Comparison of ENCODE assay signal across 7 mouse cellular contexts in the genomic region with DNA sequence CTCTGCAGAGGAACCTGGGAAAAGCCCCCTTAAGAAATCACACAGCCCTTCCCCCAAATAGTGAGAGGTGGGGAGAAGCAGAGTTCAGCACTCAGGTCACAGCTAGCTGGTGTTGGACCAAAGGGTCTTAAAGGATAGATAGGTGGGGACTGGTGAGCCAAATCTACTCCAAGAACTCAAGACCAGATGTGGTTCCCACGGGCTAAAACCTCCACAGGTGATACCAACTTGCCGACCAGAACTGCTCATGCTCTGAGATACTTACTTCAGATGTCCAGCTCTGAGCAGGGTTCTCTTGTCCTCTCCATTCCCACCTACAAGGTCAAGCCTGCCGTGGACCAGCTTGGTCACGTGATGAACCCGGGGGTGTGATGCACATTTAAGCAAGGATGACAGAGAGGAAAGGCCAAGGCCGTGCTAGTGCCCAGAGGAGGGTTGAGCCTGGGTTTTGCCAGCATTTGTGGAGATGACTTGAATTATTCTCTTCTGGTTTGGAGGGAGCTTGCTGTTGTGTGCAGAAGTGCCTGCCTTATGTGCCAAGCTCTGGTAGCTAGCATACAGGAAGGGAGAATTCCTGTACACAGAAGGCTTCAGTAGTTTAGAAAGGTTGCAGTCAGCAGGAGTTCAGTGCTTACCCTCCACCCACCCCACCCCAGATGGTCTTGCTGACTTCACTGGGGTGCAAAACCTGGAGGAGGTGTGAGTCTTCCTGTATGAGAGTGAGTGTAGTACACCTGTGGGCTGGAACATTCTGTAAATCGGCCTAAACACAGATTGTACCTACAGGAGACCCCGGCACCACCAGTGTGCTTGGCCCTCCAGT. TPM values are rescaled to one million over a fixed set of nuclear protein-coding genes. Genes with fewer than 3 reads are reported as not detected.
DNase-seq lines count a peak whose midpoint lies in the region; ATAC-seq lines count a peak whose summit lies in the region.

No protein-coding gene starts in this region.

- no peak for ATAC-seq in lung, embryonic 16.5 days (ENCODE audit: low read depth)
- no peak for ATAC-seq in embryonic facial prominence, embryonic 14.5 days (ENCODE audit: low read depth)
- no peak for ATAC-seq in kidney, embryonic 15.5 days (replicated peaks; ENCODE audit: low FRiP score)

- peak overlapping the region; percentile 63; the same call in 1 of the 2 replicates for H3K27ac ChIP-seq in lung, embryonic 16.5 days (ENCODE audit: low read length)
- H3K27ac ChIP-seq in embryonic facial prominence, embryonic 14.5 days (replicated peaks; ENCODE audit: low read depth, low read length) = peak overlapping the region; percentile 97
- H3K27ac ChIP-seq in kidney, embryonic 15.5 days = peak overlapping the region; percentile 79

- no peaks in the 10 kb centered on the region for H3K36me3 ChIP-seq in lung, embryonic 16.5 days (ENCODE audit: control insufficient read depth, insufficient read depth, low read length)
- peaks cover 3% of the 10 kb centered on the region; the same call in 1 of the 2 replicates for H3K36me3 ChIP-seq in embryonic facial prominence, embryonic 14.5 days (ENCODE audit: control insufficient read depth, insufficient read depth, low read length)
- H3K36me3 ChIP-seq in kidney, embryonic 15.5 days = no peaks in the 10 kb centered on the region

- no peaks in the 10 kb centered on the region for H3K9me3 ChIP-seq in lung, embryonic 16.5 days (ENCODE audit: control insufficient read depth, low read length)
- no peaks in the 10 kb centered on the region for H3K9me3 ChIP-seq in embryonic facial prominence, embryonic 14.5 days (ENCODE audit: control insufficient read depth, low read length)
- H3K9me3 ChIP-seq in kidney, embryonic 15.5 days (replicated peaks) = no peaks in the 10 kb centered on the region

- H3K9ac ChIP-seq in lung, embryonic 16.5 days (ENCODE audit: low read length) = peak overlapping the region; percentile 71
- H3K9ac ChIP-seq in embryonic facial prominence, embryonic 14.5 days (ENCODE audit: low read depth, low read length) = 0 out of 2 replicates have a peak overlapping the region, but pooled peaks have one; percentile 70
- no peak overlapping the region for H3K9ac ChIP-seq in kidney, embryonic 15.5 days

- peak overlapping the region; percentile 97; the same call in 1 of the 2 replicates for H3K4me2 ChIP-seq in lung, embryonic 16.5 days (ENCODE audit: low read depth, low read length)
- H3K4me2 ChIP-seq in embryonic facial prominence, embryonic 14.5 days (ENCODE audit: low read depth, low read length) = peak overlapping the region; percentile 87
- peak overlapping the region; percentile 92 for H3K4me2 ChIP-seq in kidney, embryonic 15.5 days

- no peak for DNase-seq in lung, postnatal 4 days
- no peak for DNase-seq in embryonic facial prominence, embryonic 14.5 days (ENCODE audit: low spot score)
- DNase-seq in naive thymus-derived CD4-positive, alpha-beta T cell, adult 2 months (ENCODE audit: low read depth) = peak; percentile 37
- DNase-seq in Muller cell, postnatal 12 days (ENCODE audit: inconsistent ontology term) = no peak
- DNase-seq in ovary, postnatal 10 days (ENCODE audit: low spot score) = no peak

- WGBS in lung, embryonic 16.5 days = 77% methylated on average over 8 of the region's 8 CpGs
- 82% methylated on average over 8 of the region's 8 CpGs for whole genome bisulfite sequencing in embryonic facial prominence, embryonic 14.5 days
- 79% methylated on average over 8 of the region's 8 CpGs for WGBS in kidney, embryonic 15.5 days

- no peak overlapping the region for H3K4me3 ChIP-seq in lung, embryonic 16.5 days (ENCODE audit: low read length)
- no peak overlapping the region for H3K4me3 ChIP-seq in embryonic facial prominence, embryonic 14.5 days (ENCODE audit: low read depth, low read length)
- H3K4me3 ChIP-seq in kidney, embryonic 15.5 days (replicated peaks) = peak overlapping the region; percentile 90

- peaks cover 42% of the 10 kb centered on the region for H3K4me1 ChIP-seq in lung, embryonic 16.5 days (replicated peaks; ENCODE audit: control insufficient read depth, insufficient read depth, low read length)
- peaks cover 24% of the 10 kb centered on the region for H3K4me1 ChIP-seq in embryonic facial prominence, embryonic 14.5 days (ENCODE audit: control insufficient read depth, insufficient read depth, low read length)
- peaks cover 68% of the 10 kb centered on the region for H3K4me1 ChIP-seq in kidney, embryonic 15.5 days

- H3K27me3 ChIP-seq in lung, embryonic 16.5 days (ENCODE audit: control insufficient read depth, insufficient read depth, low read depth, low read length) = no peaks in the 10 kb centered on the region
- no peaks in the 10 kb centered on the region for H3K27me3 ChIP-seq in embryonic facial prominence, embryonic 14.5 days (replicated peaks; ENCODE audit: control insufficient read depth, insufficient read depth, low read length)
- H3K27me3 ChIP-seq in kidney, embryonic 15.5 days = no peaks in the 10 kb centered on the region

RNA-seq across cellular contexts. Expression of gene Mnt, which starts 3.0 kb away (rescaled TPM):
- 3.0 and 3.1 TPM in 2 replicates for polyA plus RNA-seq in lung, embryonic 16.5 days (2015; fragmentation: Nextera tagmentation; extraction: Ambion mirVana)
- 4.8 and 5.8 TPM in 2 replicates for polyA plus RNA-seq in embryonic facial prominence, embryonic 14.5 days (2014; fragmentation: Nextera tagmentation; extraction: Ambion mirVana)
- 5.0 and 5.7 TPM in 2 replicates for polyA plus RNA-seq in kidney, embryonic 15.5 days (2015; fragmentation: Nextera tagmentation; extraction: Ambion mirVana)
